Mouse (Mus musculus) embryonic fibroblast, embryonic 13.5 days (primary cell): ENCODE measurements around the gene Nlrc3.
"Not testable (repeated sequence)": the region's sequence is repeated elsewhere in the genome, so short reads cannot be mapped to it uniquely, and the experiment has no call there.

ENCODE experiments used
- CTCF ChIP-seq: IDR thresholded peaks from 2 replicates; pipeline ENCODE4 v1.5.1; 2011; ENCODE audit warnings: mild to moderate bottlenecking, control low read depth, low read length, moderate library complexity, borderline replicate concordance; ENCODE audit not compliant: insufficient read depth
- POLR2A ChIP-seq: IDR thresholded peaks from 2 replicates; pipeline ENCODE4 v1.6.1; 2011; ENCODE audit warnings: low read depth, mild to moderate bottlenecking, control low read depth, low read length, moderate library complexity

GRCm38 (mm10) chr16:3974456-3974855 lies 2.0 kb downstream of the Nlrc3 start:
- not testable (repeated sequence) for TF ChIP-seq CTCF, POLR2A
